Mouse (Mus musculus): ENCODE measurements around the gene Fkrp.

DNA sequence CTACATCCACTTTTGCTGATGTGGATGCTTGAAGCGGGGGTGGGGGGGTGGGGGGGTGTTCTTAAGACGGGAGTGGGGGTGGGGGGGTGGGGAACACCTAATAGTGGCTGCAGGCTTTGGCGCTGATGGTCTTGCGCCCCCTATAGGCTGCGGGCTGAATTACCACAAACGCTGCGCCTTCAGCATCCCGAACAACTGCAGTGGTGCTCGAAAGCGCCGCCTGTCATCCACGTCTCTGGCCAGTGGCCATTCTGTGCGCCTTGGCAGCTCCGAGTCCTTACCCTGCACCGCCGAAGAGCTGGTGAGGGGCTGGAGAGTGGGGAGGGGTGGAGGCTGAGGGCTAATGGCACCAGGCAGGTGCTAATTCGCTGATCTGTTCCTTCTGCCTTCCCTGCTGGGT is 32.0 kb upstream of the Fkrp start:
- TF ChIP-seq CTCF (IDR thresholded peaks at IDR 0.05; ENCODE audit: low read depth) = peak; percentile 73
- TF ChIP-seq EP300 (optimal IDR thresholded peaks at IDR 0.05) = no peak

All from stomach, postnatal 0 days (tissue).